Mouse (Mus musculus): Measurements from ENCODE around the gene Gm28919. TPM values are rescaled to one million over a fixed set of nuclear protein-coding genes. Genes with fewer than 3 reads are reported as not detected.

Gene Gm28919
- polyA plus RNA-seq (2017; shearing (Covaris generic)), result not detected

GRCm38 (mm10) chrY:6583246-6583645 lies at the start of gene Gm28919:
Gene Gm28919, plus strand, starts transcription at chrY:6583546.

Other genes starting within 250 kb of the Gm28919 start
- not detected for gene Gm21719, start 99.3 kb downstream of the Gm28919 start, polyA plus RNA-seq (2017; shearing (Covaris generic))